Mouse (Mus musculus): ENCODE measurements at regions not wholly inside any gene's neighbourhood (a gene's known extent, or its start where the extent isn't known, plus 50 kb on each side); places are given as distances from the start of the nearest gene placed in this dataset.
"Not testable (repeated sequence)": the region's sequence is repeated elsewhere in the genome, so short reads cannot be mapped to it uniquely, and the experiment has no call there.

DNA sequence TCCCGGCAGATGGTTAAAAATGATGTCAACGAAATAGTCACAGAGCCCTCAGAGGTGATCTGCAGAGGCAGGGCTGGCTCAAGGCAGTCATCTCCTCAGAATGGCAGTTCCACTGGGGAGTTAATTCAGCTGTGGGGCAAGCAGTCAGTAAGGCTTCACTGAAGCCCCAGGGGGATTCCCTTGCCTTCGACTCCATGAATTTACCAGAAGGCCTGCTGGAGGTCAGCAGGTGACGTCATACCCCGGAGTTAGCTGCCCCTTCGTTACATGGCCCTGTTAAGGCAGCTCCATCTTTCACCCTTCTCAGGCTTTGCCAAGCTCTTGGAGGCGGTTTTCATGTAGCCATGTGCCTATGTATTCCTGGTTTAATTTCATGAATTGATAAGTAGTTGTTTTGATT, 178.6 kb downstream of the Fam43a start:
- DNase-seq = no peak

GRCm38 (mm10) chr16:30778945-30779344, 179.4 kb downstream of the Fam43a start:
- no peak for DNase-seq

- DNase-seq = no peak
Measured at GRCm38 (mm10) chr16:30784261-30784660, 184.7 kb downstream of the Fam43a start.

DNA sequence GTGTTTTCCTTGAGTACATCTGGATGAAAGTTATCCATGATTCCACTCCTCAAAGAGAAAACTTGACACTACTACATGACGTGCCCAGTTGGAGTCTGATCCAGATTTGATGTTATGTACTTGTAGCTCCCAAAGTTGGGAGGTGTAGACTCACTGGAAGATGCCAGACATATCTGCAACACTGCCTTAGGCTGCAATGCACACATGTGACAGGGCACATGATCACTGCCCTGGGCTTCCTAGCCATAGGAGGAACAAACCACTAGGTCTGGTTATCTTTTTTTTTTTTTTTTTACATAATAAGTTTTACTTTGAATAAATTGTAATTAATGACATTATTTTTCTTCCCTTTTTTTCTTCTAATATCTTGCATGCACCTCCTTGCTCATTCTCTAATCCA, 185.4 kb downstream of the Fam43a start:
- DNase-seq = no peak

DNA sequence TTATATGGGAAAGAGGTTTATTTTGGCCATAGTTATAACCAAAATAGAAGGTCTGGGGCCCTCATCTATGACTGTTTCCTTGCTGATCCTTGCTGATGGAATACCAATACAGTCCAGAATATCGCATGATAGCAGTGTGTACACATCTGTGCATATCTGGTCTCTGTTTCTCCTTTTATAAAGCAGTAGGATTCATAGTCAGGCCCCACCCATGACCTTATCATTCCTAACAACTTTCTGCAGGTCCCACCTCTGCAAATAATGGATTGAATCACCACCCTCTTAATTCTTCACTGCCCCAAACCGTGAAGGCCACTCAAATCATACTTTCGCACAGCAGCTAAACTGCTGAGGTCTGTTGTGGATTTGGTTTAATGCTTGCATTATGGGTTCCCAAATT, 186.5 kb downstream of the Fam43a start:
- no peak for DNase-seq

DNA sequence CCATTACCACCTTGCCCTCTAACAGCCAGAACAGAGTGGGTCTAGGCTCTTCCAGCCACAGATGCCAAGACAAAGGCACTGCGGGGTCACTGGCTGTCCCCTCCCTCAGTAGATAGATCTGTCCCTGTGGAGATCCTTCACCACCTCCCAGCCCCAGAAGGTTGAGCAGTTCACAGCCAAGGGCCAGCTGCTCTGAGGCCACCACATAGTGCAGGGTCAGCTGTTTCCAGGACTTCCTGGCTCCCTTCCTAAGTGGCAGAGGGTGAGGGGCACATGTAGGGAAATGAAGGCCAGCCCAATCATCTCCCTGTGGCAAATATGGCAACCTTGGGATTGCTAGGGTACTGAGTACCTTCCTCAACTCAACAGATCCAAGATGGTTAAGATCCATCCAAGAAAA, 187.8 kb downstream of the Fam43a start:
- DNase-seq = no peak

GRCm38 (mm10) chr16:30788321-30788781, 188.8 kb downstream of the Fam43a start:
- no peak for DNase-seq

GRCm38 (mm10) chr16:30788944-30789781, 189.6 kb downstream of the Fam43a start:
- no peak for DNase-seq

DNA sequence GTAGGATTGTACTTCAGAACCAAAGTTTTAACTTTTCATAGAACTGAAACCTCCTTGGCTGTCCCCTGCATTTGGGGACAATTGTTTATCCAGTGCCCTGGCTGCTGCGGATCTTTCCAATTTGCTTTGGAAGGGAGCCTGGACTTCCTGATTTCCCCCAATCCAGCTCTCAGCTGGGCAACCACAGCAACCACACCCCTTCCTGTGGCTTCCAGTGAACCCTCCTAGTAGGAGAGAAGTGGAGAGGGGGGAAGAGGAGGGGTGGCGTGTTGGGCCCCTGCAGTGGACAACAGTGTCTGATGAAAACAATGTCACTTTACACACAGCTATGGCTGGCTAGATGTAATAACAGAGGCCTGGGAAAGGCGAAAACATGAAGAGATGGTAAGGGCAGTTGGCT, 190.5 kb downstream of the Fam43a start:
- peak; percentile 57 for DNase-seq

DNA sequence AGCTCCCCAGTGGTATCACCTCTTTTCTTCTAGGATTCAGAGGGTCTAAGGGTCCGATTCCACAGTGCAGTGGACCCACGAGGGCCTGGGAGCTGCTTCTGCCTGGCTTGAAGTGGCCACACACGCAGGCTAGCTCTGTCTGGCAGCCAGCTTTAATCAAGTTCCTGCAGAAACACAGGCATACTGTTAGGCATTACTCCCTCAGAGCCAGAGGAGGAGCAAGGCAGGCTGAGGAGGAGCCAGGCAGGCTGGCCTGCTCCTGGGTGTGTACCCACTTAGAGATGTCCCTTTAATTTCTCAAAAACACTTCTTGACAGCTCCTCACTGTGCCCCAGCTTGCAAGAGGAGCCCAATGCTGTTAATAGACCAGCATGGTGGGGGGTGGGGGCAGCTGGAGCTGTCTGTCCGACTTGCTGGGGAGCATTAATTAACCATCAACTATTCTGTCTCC, 191.1 kb downstream of the Fam43a start:
- DNase-seq = peak; percentile 23

DNA sequence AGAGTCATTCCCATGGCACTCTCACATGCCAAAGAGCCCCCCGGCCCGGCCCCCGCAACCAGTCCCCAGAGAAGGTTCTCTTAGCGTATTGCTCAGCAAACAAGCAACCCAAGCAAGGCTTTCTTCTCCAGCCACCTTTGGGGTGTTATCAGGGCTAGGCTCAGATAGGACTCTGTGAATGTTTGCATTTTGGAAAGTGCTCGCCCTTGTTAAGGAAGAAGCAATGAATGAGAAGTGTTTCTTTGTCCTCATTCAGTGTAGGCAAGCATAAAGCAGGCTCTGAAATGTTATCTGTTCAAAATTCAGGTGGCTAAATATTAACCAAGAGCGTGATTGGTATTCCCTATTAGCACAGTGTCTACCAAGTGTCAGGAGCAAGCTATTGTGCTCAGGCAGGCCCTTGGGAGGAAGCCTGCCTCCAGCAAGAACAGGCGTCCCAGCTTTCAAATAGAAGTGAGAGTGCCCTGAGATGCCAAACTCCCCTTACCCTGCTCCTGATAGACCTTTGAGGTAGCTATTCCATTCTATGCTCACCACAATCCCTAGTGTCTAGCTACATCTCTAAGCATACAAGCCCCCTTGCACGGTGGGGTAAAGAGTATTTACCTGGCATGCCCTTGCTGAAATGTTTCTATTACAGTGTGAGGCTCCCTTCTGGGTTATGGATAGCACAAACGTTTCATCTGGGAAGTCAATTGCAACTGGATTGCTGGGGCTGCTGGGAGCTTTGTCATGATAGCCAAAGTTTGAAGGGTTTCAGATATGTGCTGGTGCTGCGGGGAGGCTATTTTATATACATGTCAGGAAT, 191.7 kb downstream of the Fam43a start:
- peak; percentile 25 for DNase-seq

DNA sequence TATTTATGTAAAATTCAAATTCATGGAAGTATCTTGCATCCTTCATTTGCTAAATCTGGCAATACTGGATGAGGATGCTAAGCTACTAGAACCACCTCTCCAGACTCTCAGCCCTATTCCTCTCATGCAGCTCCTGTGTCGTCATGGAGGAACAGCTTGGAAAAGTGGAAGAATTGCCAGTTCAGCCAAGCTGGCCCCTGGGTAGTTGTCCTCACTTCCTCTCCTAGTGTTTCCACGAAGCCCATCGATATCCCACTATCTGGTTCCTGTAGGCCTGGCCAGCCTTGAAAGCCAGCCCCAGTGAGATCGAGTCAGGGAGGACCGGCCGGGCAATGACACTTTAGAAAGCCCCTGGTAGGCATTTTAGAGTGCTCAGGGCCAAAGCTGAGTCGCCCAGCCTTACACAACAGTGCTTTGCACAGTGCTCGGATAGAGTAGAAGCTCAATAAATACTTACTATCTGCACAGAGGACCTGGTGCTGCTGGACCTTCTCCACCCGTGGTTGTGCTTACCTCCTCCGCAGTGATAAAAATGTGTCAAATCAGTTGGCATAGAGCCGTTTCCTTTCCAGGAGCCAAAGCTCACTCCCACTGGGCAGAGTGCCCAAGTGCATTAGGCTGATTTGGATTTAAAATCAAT, 193.3 kb downstream of the Fam43a start:
- DNase-seq = peak; percentile 37

DNA sequence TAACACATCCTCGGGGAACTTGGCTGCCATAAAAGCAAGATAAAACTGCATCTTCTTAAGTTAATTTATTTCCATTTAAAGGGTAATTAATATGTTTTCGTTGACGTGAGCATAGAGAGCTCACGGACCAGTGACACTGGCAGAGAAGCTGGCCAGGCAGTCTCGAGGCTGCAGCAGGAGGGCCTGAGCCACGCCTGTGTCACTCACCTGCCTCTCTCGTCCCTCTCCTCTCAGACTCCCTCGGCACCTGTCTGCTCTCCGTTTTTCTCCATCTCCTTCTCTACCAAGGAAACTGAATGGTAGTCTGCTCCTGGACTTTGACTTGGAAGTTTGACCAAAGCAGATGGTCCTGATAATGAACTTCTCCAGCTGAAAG, 193.8 kb downstream of the Fam43a start:
- no peak for DNase-seq

- no peak for DNase-seq
Measured at GRCm38 (mm10) chr16:30793856-30794255, 194.3 kb downstream of the Fam43a start.

DNA sequence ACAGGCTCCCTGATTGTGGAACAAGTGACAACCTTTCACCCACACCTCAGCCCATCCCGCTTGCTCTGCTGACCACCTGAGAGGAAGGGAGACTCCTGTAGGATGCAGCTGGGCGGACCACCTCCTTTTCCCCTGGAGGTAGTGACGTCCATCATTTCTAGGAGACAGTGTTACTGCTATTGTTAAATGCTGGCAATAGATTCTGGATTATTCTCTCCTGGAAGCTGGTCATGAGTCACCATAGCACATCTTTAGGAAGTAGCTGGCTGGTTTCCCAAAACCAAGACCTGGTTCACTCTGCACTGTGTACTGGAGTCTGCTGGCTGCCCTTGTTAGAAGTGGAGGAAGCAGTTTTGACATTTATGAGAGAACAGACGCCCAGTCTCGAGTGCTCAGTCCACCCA, 196.0 kb downstream of the Fam43a start:
- peak; percentile 66 for DNase-seq

DNA sequence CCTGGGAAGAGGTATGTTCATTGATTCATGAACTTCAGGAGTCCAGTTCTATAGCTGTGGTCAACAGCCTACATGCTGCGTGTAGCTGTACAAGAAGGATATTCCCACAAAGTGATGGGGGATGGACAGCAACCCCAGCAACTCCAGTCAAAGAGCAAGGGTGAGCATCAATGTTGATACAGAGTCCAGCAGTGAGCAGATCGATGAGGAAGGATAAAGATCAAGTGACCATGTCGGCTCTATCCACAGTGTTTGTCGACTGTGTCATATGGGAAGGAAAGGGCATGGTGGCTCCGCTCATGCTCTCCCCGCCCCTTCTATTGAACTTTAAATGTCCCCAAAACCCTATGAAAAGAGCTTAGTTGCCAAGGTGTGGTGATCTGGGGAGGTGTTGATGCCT, 196.6 kb downstream of the Fam43a start:
- DNase-seq = no peak

GRCm38 (mm10) chr16:30797006-30797405, 197.5 kb downstream of the Fam43a start:
- DNase-seq = no peak

GRCm38 (mm10) chr16:30797973-30798471, 198.5 kb downstream of the Fam43a start:
- peak; percentile 51 for DNase-seq

DNA sequence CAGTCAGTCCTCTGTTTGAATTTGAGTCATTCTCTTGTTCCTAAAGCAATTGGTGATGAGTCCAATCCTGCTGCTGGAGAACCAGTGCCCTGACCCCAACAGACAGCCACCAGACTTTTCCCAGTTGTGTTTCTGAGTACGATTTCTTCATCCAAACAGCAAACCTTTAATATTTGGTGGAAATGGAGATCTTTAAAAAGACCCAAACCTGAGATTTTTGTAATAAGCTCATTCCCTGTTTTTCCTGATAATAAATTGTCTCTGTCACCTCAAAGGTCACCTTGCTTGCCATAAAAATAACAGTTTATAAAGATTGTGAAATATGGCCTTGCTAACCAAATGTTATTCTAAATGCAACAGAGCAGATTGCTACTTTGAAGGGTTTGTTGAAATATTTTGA, 199.0 kb downstream of the Fam43a start:
- DNase-seq = no peak

GRCm38 (mm10) chr16:30799699-30800483, 200.4 kb downstream of the Fam43a start:
- DNase-seq = peak; percentile 46

GRCm38 (mm10) chr16:30804018-30804417, 204.5 kb downstream of the Fam43a start:
- DNase-seq = no peak

DNA sequence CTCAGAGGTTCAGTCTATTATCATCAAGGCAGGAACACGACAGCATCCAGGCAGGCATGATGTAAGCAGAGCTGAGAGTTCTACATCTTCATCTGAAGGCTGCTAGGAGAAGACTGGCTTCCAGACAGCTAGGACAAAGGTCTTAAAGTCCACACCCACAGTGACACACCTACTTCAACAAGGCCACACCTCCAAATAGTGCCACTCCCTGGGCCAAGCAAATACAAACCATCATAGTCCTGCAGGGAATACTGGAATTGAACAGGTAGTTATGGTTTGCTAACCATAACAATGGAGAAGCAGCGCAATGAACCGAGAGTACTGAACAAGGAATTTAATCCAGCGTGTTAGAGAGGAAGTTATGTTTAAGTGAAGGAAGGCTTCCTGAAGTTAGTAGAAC, 206.7 kb downstream of the Fam43a start:
- not testable (repeated sequence) for DNase-seq

Data from kidney, adult 9 months (tissue).